Mouse (Mus musculus): ENCODE results near the gene Lrp5. TPM values are rescaled to one million over a fixed set of nuclear protein-coding genes. Genes with fewer than 3 reads are reported as not detected.

Lrp5 gene
- polyA plus RNA-seq, 1 experiment from 2014 or later = 5.2 TPM

DNA sequence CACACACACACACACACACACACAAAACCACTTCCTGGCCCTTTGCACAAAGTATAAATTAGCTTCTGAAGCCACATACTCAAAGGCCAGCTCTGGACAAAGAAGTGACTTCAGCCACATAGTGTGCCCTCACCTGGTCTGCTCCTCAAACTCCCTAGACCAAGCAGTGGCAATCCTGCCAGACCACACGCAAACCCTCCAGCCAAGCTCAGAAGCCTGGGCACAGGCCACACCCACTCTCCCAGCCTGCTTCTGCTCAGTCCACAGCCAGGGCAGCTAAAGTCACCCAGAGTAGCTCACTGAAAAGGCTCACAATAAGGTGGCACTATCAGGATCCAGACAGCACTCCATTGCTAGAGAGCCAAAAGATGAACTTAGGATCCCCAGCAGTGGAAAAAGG lies 30.2 kb downstream of the Lrp5 start:
- no peak overlapping the region for H3K4me2 ChIP-seq (ENCODE audit: low read depth, low read length, severe bottlenecking)
- H3K9ac ChIP-seq (ENCODE audit: low read length) = no peak overlapping the region
- H3K4me1 ChIP-seq (replicated peaks; ENCODE audit: control insufficient read depth, insufficient read depth, low read length) = no peaks in the 10 kb centered on the region
- H3K27me3 ChIP-seq (ENCODE audit: control insufficient read depth, insufficient read depth, low read length) = no peaks in the 10 kb centered on the region
- WGBS = 59% methylated on average over 1 of the region's 1 CpGs
- peaks cover 17% of the 10 kb centered on the region; the same call in 1 of the 2 replicates for H3K36me3 ChIP-seq (ENCODE audit: control insufficient read depth, insufficient read depth, low read length)
- H3K9me3 ChIP-seq (ENCODE audit: control insufficient read depth, low read length) = no peaks in the 10 kb centered on the region
- H3K27ac ChIP-seq (ENCODE audit: low read depth, low read length) = no peak overlapping the region
- DNase-seq (ENCODE audit: low spot score) (no peak), ATAC-seq (replicated peaks; ENCODE audit: low FRiP score) (no peak)
- H3K4me3 ChIP-seq (ENCODE audit: low read depth, low read length) = no peak overlapping the region

DNA sequence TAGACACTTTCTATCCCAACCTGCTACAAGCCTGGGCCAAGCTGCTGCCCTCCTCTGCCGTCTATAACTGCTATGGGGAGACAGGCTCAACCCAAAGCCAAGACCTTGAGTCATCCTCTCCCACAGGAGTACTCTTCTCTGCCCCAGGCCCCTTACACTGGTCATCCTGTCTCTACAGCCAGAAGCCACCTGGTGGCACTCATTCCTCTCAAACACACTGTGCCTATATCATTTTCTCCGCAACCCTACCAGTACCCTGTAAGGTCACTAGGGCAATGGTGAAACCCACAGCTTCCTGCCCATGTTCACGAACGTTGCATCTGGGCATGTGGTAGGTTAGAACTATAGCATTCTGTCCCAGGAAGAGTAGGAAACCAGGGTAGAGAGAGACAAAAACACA lies 31.4 kb downstream of the Lrp5 start:
- no peaks in the 10 kb centered on the region for H3K9me3 ChIP-seq (ENCODE audit: control insufficient read depth, low read length)
- no peaks in the 10 kb centered on the region for H3K27me3 ChIP-seq (ENCODE audit: control insufficient read depth, insufficient read depth, low read length)
- H3K4me1 ChIP-seq (replicated peaks; ENCODE audit: control insufficient read depth, insufficient read depth, low read length) = no peaks in the 10 kb centered on the region
- H3K4me3 ChIP-seq (ENCODE audit: low read depth, low read length) = no peak overlapping the region
- H3K9ac ChIP-seq (ENCODE audit: low read length) = no peak overlapping the region
- H3K27ac ChIP-seq (ENCODE audit: low read depth, low read length) = no peak overlapping the region
- DNase-seq (ENCODE audit: low spot score) (no peak), ATAC-seq (replicated peaks; ENCODE audit: low FRiP score) (no peak)
- H3K4me2 ChIP-seq (ENCODE audit: low read depth, low read length, severe bottlenecking) = no peak overlapping the region
- 78% methylated on average over 4 of the region's 4 CpGs for WGBS
- peaks cover 18% of the 10 kb centered on the region; the same call in 1 of the 2 replicates for H3K36me3 ChIP-seq (ENCODE audit: control insufficient read depth, insufficient read depth, low read length)

DNA sequence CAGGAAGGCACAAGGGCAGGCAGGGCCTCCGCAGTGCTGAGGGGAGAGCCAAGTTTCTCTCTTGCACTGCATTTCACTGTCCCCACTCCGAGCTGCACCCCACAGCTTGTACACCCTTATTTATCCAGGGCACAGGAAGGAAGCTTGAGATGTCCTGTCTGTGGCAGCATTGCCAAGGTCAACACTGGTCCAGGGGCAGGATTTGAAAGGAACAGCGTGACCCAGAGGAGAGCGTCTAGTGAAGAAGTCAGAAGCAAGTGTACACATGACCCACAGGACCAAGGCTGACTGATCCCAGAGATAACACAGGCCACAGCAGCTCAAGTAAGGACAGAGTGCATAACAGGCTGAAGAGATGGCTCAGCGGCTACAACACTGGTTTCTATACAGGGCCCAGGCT lies 32.3 kb downstream of the Lrp5 start:
- Histone ChIP-seq H3K9me3 (ENCODE audit: control insufficient read depth, low read length) (no peaks in the 10 kb centered on the region), H3K9ac (ENCODE audit: low read length) (no peak overlapping the region), H3K27me3 (ENCODE audit: control insufficient read depth, insufficient read depth, low read length) (no peaks in the 10 kb centered on the region), H3K4me3 (ENCODE audit: low read depth, low read length) (no peak overlapping the region), H3K4me1 (replicated peaks; ENCODE audit: control insufficient read depth, insufficient read depth, low read length) (no peaks in the 10 kb centered on the region), H3K27ac (ENCODE audit: low read depth, low read length) (no peak overlapping the region), H3K4me2 (ENCODE audit: low read depth, low read length, severe bottlenecking) (no peak overlapping the region), H3K36me3 (ENCODE audit: control insufficient read depth, insufficient read depth, low read length) (peaks cover 18% of the 10 kb centered on the region; the same call in 1 of the 2 replicates)
- DNase-seq (ENCODE audit: low spot score) (no peak), ATAC-seq (replicated peaks; ENCODE audit: low FRiP score) (no peak)
- 92% methylated on average over 5 of the region's 5 CpGs for WGBS

- Histone ChIP-seq H3K27ac (ENCODE audit: low read depth, low read length) (no peak overlapping the region), H3K4me3 (ENCODE audit: low read depth, low read length) (no peak overlapping the region), H3K9ac (ENCODE audit: low read length) (no peak overlapping the region), H3K4me1 (replicated peaks; ENCODE audit: control insufficient read depth, insufficient read depth, low read length) (no peaks in the 10 kb centered on the region), H3K27me3 (ENCODE audit: control insufficient read depth, insufficient read depth, low read length) (no peaks in the 10 kb centered on the region), H3K36me3 (ENCODE audit: control insufficient read depth, insufficient read depth, low read length) (peaks cover 15% of the 10 kb centered on the region; the same call in 1 of the 2 replicates), H3K9me3 (ENCODE audit: control insufficient read depth, low read length) (no peaks in the 10 kb centered on the region), H3K4me2 (ENCODE audit: low read depth, low read length, severe bottlenecking) (no peak overlapping the region)
- 89% methylated on average over 4 of the region's 4 CpGs for WGBS
- no peak for ATAC-seq (replicated peaks; ENCODE audit: low FRiP score)
- no peak for DNase-seq (ENCODE audit: low spot score)
Measured at GRCm38 (mm10) chr19:3653508-3653907, 32.9 kb downstream of the Lrp5 start.

DNA sequence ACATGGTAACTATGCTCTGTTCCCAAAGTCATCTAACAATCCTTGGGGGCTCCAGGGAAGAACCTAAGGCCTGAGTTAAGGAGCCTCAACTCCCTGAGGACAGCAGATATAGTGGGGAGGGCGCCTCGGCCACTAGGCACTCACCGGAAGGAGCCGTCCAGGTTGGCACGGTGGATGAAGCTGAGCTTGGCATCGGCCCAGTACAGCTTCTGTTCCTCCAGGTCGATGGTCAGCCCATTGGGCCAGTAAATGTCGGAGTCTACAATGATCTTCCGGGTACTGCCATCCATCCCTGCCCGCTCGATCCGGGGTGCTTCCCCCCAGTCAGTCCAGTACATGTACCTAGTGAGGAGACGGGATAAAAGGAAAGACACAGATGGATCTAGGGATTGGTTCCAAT lies 34.4 kb downstream of the Lrp5 start:
- Histone ChIP-seq H3K4me3 (ENCODE audit: low read depth, low read length) (no peak overlapping the region), H3K27me3 (ENCODE audit: control insufficient read depth, insufficient read depth, low read length) (no peaks in the 10 kb centered on the region; the same call in 1 of the 2 replicates), H3K4me1 (replicated peaks; ENCODE audit: control insufficient read depth, insufficient read depth, low read length) (no peaks in the 10 kb centered on the region), H3K36me3 (ENCODE audit: control insufficient read depth, insufficient read depth, low read length) (peaks cover 8% of the 10 kb centered on the region; the same call in 1 of the 2 replicates), H3K27ac (ENCODE audit: low read depth, low read length) (no peak overlapping the region), H3K9ac (ENCODE audit: low read length) (no peak overlapping the region), H3K9me3 (ENCODE audit: control insufficient read depth, low read length) (no peaks in the 10 kb centered on the region), H3K4me2 (ENCODE audit: low read depth, low read length, severe bottlenecking) (no peak overlapping the region)
- no peak for ATAC-seq (replicated peaks; ENCODE audit: low FRiP score)
- DNase-seq (ENCODE audit: low spot score) = no peak
- WGBS = 99% methylated on average over 13 of the region's 13 CpGs

DNA sequence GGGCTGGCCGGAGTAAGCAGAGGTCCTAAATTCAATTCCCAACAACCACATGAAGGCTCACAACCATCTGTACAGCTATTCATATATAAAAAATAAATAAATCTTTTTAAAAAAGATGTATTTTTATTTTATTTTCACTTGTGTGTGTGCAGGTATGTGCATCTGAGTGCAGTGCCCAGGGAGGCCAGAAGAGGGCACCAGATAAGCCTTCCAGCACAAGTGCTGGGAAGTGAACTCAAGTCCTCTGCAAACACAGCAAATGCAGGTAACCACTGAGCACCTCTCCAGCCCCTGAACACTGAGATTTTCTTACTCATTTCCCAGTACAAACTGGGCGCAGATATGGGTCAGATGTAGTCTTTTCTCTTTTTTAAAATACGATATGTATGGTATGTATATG lies 35.1 kb downstream of the Lrp5 start:
- 99% methylated on average over 3 of the region's 3 CpGs for WGBS
- peaks cover 8% of the 10 kb centered on the region; the same call in 1 of the 2 replicates for H3K36me3 ChIP-seq (ENCODE audit: control insufficient read depth, insufficient read depth, low read length)

DNA sequence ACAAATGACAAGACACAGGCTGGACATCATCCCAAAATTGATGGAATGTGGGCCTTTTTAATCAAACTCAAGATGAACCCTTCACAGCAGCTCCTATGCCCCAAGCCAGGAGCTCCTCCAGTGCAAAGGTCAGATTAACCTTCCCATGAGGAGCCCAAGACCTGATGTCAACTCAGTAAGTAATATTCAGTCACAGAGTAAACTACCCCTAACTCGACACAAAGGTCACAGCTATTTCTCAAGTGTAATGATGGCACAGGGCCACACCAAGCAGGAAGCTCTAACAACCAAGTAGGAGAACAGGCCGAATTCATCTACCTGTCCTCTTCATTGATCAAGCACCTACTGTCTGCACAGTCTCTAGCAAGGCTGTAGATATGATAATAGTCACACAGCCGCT lies 35.9 kb downstream of the Lrp5 start:
- H3K27ac ChIP-seq (ENCODE audit: low read depth, low read length) = no peak overlapping the region
- H3K36me3 ChIP-seq (ENCODE audit: control insufficient read depth, insufficient read depth, low read length) = peaks cover 8% of the 10 kb centered on the region; the same call in 1 of the 2 replicates
- H3K4me1 ChIP-seq (replicated peaks; ENCODE audit: control insufficient read depth, insufficient read depth, low read length) = no peaks in the 10 kb centered on the region
- H3K9me3 ChIP-seq (ENCODE audit: control insufficient read depth, low read length) = no peaks in the 10 kb centered on the region
- ATAC-seq (replicated peaks; ENCODE audit: low FRiP score) = no peak
- H3K4me3 ChIP-seq (ENCODE audit: low read depth, low read length) = no peak overlapping the region
- no peak overlapping the region for H3K4me2 ChIP-seq (ENCODE audit: low read depth, low read length, severe bottlenecking)
- H3K27me3 ChIP-seq (ENCODE audit: control insufficient read depth, insufficient read depth, low read length) = no peaks in the 10 kb centered on the region; the same call in 1 of the 2 replicates
- DNase-seq (ENCODE audit: low spot score) = no peak
- 92% methylated on average over 3 of the region's 3 CpGs for WGBS
- H3K9ac ChIP-seq (ENCODE audit: low read length) = no peak overlapping the region

More for the DNA sequence above, 35.1 kb downstream of the Lrp5 start:
- H3K27ac ChIP-seq (ENCODE audit: low read depth, low read length) = no peak overlapping the region
- no peaks in the 10 kb centered on the region; the same call in 1 of the 2 replicates for H3K27me3 ChIP-seq (ENCODE audit: control insufficient read depth, insufficient read depth, low read length)
- DNase-seq (ENCODE audit: low spot score) (no peak), ATAC-seq (replicated peaks; ENCODE audit: low FRiP score) (no peak)
- no peak overlapping the region for H3K9ac ChIP-seq (ENCODE audit: low read length)
- no peak overlapping the region for H3K4me2 ChIP-seq (ENCODE audit: low read depth, low read length, severe bottlenecking)
- no peak overlapping the region for H3K4me3 ChIP-seq (ENCODE audit: low read depth, low read length)
- no peaks in the 10 kb centered on the region for H3K4me1 ChIP-seq (replicated peaks; ENCODE audit: control insufficient read depth, insufficient read depth, low read length)
- H3K9me3 ChIP-seq (ENCODE audit: control insufficient read depth, low read length) = no peaks in the 10 kb centered on the region

DNA sequence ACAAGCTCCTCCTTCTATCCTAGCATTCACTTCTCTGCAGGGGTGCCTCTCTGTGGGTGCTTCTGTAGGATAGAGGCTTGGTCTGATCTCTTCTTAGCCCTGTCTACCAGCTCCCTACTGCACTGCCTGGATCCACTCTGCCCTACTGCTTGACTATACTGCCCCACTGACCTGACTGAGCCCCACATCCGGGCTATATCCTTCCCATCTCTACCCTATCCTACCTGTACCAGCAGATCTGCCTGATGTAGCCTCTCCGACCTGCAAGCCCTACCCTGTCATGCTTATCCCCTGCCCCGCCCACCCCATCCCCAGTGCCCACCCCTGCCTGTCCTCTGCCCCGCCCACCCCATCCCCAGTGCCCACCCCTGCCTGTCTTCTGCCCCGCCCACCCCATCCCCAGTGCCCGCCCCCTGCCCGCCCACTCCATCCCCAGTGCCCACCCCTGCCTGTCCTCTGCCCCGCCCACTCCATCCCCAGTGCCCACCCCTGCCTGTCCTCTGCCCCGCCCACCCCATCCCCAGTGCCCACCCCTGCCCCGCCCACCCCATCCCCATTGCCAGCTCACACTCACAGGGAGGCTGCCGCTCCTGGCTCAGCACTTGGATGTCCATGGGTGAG lies 37.4 kb downstream of the Lrp5 start:
- Histone ChIP-seq H3K4me1 (replicated peaks; ENCODE audit: control insufficient read depth, insufficient read depth, low read length) (no peaks in the 10 kb centered on the region), H3K4me2 (ENCODE audit: low read depth, low read length, severe bottlenecking) (no peak overlapping the region), H3K4me3 (ENCODE audit: low read depth, low read length) (no peak overlapping the region), H3K27ac (ENCODE audit: low read depth, low read length) (no peak overlapping the region), H3K9me3 (ENCODE audit: control insufficient read depth, low read length) (no peaks in the 10 kb centered on the region), H3K27me3 (ENCODE audit: control insufficient read depth, insufficient read depth, low read length) (no peaks in the 10 kb centered on the region; the same call in 1 of the 2 replicates), H3K9ac (ENCODE audit: low read length) (no peak overlapping the region), H3K36me3 (ENCODE audit: control insufficient read depth, insufficient read depth, low read length) (peaks cover 8% of the 10 kb centered on the region; the same call in 1 of the 2 replicates)
- ATAC-seq (replicated peaks; ENCODE audit: low FRiP score) (no peak), DNase-seq (ENCODE audit: low spot score) (no peak)
- 49% methylated on average over 9 of the region's 11 CpGs for WGBS

DNA sequence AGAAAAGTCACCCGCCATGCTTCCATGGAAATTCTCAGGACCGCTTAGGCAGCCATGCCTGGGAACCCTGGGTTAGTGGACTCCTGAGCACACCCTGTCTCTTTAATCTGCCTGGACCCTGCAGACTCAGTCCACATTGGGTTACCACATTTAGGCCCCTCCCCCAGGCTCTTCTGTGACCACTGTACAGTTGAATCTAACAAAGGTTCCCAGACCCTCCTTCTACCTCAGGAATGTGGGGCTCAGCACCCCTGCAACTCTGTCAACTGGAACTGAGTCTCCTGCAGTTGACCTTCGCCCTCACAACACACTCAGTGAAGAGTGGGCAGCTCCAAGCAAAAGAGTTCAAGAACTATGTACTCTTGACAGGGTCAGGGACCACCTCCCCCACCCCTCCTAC lies 38.4 kb downstream of the Lrp5 start:
- no peak overlapping the region for H3K4me2 ChIP-seq (ENCODE audit: low read depth, low read length, severe bottlenecking)
- no peaks in the 10 kb centered on the region for H3K9me3 ChIP-seq (ENCODE audit: control insufficient read depth, low read length)
- no peak overlapping the region for H3K4me3 ChIP-seq (ENCODE audit: low read depth, low read length)
- no peaks in the 10 kb centered on the region; the same call in 1 of the 2 replicates for H3K27me3 ChIP-seq (ENCODE audit: control insufficient read depth, insufficient read depth, low read length)
- H3K36me3 ChIP-seq (ENCODE audit: control insufficient read depth, insufficient read depth, low read length) = peaks cover 8% of the 10 kb centered on the region; the same call in 1 of the 2 replicates
- H3K27ac ChIP-seq (ENCODE audit: low read depth, low read length) = no peak overlapping the region
- no peak for ATAC-seq (replicated peaks; ENCODE audit: low FRiP score)
- DNase-seq (ENCODE audit: low spot score) = no peak
- 85% methylated on average over 3 of the region's 3 CpGs for WGBS
- H3K4me1 ChIP-seq (replicated peaks; ENCODE audit: control insufficient read depth, insufficient read depth, low read length) = no peaks in the 10 kb centered on the region
- H3K9ac ChIP-seq (ENCODE audit: low read length) = no peak overlapping the region

All from forebrain, embryonic 11.5 days (tissue).